Mouse (Mus musculus): Measurements from ENCODE around the gene BC005561. TPM values are rescaled to one million over a fixed set of nuclear protein-coding genes. Genes with fewer than 3 reads are reported as not detected.

The BC005561 gene
- total and polyA plus RNA-seq, 3 experiments = 2.1 to 31.8 (median 15.2) TPM

GRCm38 (mm10) chr5:104480367-104480766 lies 27.8 kb upstream of the BC005561 start:
- TF ChIP-seq GATA1 (IDR thresholded peaks at IDR 0.05; ENCODE audit: borderline replicate concordance, low read length) (no peak), POLR2AphosphoS5 (IDR thresholded peaks at IDR 0.05; ENCODE audit: insufficient replicate concordance, low read depth, low read length) (no peak), GATA2 (IDR thresholded peaks at IDR 0.05; ENCODE audit: borderline replicate concordance, low read depth, low read length) (no peak), TAL1 (conservative IDR thresholded peaks at IDR 0.05; ENCODE audit: low read depth, low read length) (no peak), CTCF (IDR thresholded peaks at IDR 0.05; ENCODE audit: low read depth, low read length) (no peak)
- no peak overlapping the region for H3K4me3 ChIP-seq (ENCODE audit: low read depth, low read length)
- no peak for ATAC-seq (ENCODE audit: extremely low read depth, insufficient number of reproducible peaks, low FRiP score, poor library complexity, severe bottlenecking)

GRCm38 (mm10) chr5:104482856-104483255 lies 25.3 kb upstream of the BC005561 start:
- H3K27me3 ChIP-seq (ENCODE audit: insufficient read depth, low read length) = no peaks in the 10 kb centered on the region
- no peak for TF ChIP-seq POLR2AphosphoS5 (IDR thresholded peaks at IDR 0.05; ENCODE audit: insufficient replicate concordance, low read depth, low read length)
- no peak for TF ChIP-seq TAL1 (conservative IDR thresholded peaks at IDR 0.05; ENCODE audit: low read depth, low read length)
- no peak for TF ChIP-seq GATA2 (IDR thresholded peaks at IDR 0.05; ENCODE audit: borderline replicate concordance, low read depth, low read length)
- TF ChIP-seq GATA1 (IDR thresholded peaks at IDR 0.05; ENCODE audit: borderline replicate concordance, low read length) = no peak
- no peak for TF ChIP-seq CTCF (IDR thresholded peaks at IDR 0.05; ENCODE audit: low read depth, low read length)
- H3K36me3 ChIP-seq (replicated peaks) = no peaks in the 10 kb centered on the region
- no peak for ATAC-seq (ENCODE audit: extremely low read depth, insufficient number of reproducible peaks, low FRiP score, poor library complexity, severe bottlenecking)
- no peak for DNase-seq (ENCODE audit: low spot score)
- no peaks in the 10 kb centered on the region for H3K4me1 ChIP-seq (ENCODE audit: insufficient read depth, low read depth, low read length)
- peaks cover 24% of the 10 kb centered on the region for H3K9me3 ChIP-seq (replicated peaks)
- H3K4me3 ChIP-seq (ENCODE audit: low read depth, low read length) = no peak overlapping the region

More at GRCm38 (mm10) chr5:104480367-104480766, 27.8 kb upstream of the BC005561 start:
- H3K36me3 ChIP-seq (replicated peaks) = no peaks in the 10 kb centered on the region
- peaks cover 29% of the 10 kb centered on the region for H3K9me3 ChIP-seq (replicated peaks)
- no peaks in the 10 kb centered on the region for H3K27me3 ChIP-seq (ENCODE audit: insufficient read depth, low read length)
- no peaks in the 10 kb centered on the region for H3K4me1 ChIP-seq (ENCODE audit: insufficient read depth, low read depth, low read length)
- DNase-seq (ENCODE audit: low spot score) = no peak

- ATAC-seq (ENCODE audit: extremely low read depth, insufficient number of reproducible peaks, low FRiP score, poor library complexity, severe bottlenecking) = no peak
- no peaks in the 10 kb centered on the region for H3K36me3 ChIP-seq (replicated peaks)
Observed at GRCm38 (mm10) chr5:104491561-104491960, 16.6 kb upstream of the BC005561 start.

GRCm38 (mm10) chr5:104504883-104505282 lies 3.3 kb upstream of the BC005561 start:
- peaks cover 3% of the 10 kb centered on the region for H3K9me3 ChIP-seq (replicated peaks)
- DNase-seq (ENCODE audit: low spot score) (no peak), ATAC-seq (ENCODE audit: extremely low read depth, insufficient number of reproducible peaks, low FRiP score, poor library complexity, severe bottlenecking) (no peak)
- H3K4me3 ChIP-seq (ENCODE audit: low read depth, low read length) = no peak overlapping the region
- H3K27me3 ChIP-seq (ENCODE audit: insufficient read depth, low read length) = 0 out of 2 replicates have a peak, but pooled peaks cover 2% of the 10 kb centered on the region
- peaks cover 11% of the 10 kb centered on the region for H3K4me1 ChIP-seq (ENCODE audit: insufficient read depth, low read depth, low read length)
- TF ChIP-seq GATA2 (IDR thresholded peaks at IDR 0.05; ENCODE audit: borderline replicate concordance, low read depth, low read length) (no peak), CTCF (IDR thresholded peaks at IDR 0.05; ENCODE audit: low read depth, low read length) (no peak), POLR2AphosphoS5 (IDR thresholded peaks at IDR 0.05; ENCODE audit: insufficient replicate concordance, low read depth, low read length) (no peak), TAL1 (conservative IDR thresholded peaks at IDR 0.05; ENCODE audit: low read depth, low read length) (no peak), GATA1 (IDR thresholded peaks at IDR 0.05; ENCODE audit: borderline replicate concordance, low read length) (no peak)
- no peaks in the 10 kb centered on the region for H3K36me3 ChIP-seq (replicated peaks)

More at GRCm38 (mm10) chr5:104491561-104491960, 16.6 kb upstream of the BC005561 start:
- TF ChIP-seq GATA2 (IDR thresholded peaks at IDR 0.05; ENCODE audit: borderline replicate concordance, low read depth, low read length) = no peak
- no peak for TF ChIP-seq CTCF (IDR thresholded peaks at IDR 0.05; ENCODE audit: low read depth, low read length)
- TF ChIP-seq TAL1 (conservative IDR thresholded peaks at IDR 0.05; ENCODE audit: low read depth, low read length) = no peak
- no peak for TF ChIP-seq POLR2AphosphoS5 (IDR thresholded peaks at IDR 0.05; ENCODE audit: insufficient replicate concordance, low read depth, low read length)
- TF ChIP-seq GATA1 (IDR thresholded peaks at IDR 0.05; ENCODE audit: borderline replicate concordance, low read length) = no peak
- Histone ChIP-seq H3K4me1 (ENCODE audit: insufficient read depth, low read depth, low read length) (no peaks in the 10 kb centered on the region), H3K27me3 (ENCODE audit: insufficient read depth, low read length) (no peaks in the 10 kb centered on the region), H3K4me3 (ENCODE audit: low read depth, low read length) (no peak overlapping the region), H3K9me3 (replicated peaks) (peaks cover 8% of the 10 kb centered on the region)
- DNase-seq (ENCODE audit: low spot score) = no peak

DNA sequence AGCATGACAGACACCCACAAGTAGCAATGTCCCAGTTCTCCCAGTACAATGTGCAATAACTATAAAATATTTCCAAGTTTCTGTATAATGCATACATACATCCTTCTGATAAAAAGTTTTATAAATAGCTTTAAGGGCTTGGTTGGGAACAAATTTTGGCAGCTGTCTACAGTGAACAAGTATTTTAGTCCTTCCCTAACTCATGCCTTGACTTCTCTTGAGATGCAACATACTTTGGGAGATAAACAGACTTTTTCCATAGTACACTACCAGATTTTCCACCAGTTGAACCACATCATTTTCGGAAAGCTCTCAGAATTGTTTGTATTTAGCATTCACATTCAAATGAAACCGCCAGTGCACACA lies 340 bp upstream of the BC005561 start:
- Histone ChIP-seq H3K36me3 (replicated peaks) (peaks cover 8% of the 10 kb centered on the region), H3K9me3 (replicated peaks) (no peaks in the 10 kb centered on the region; the same call in 1 of the 2 replicates), H3K27me3 (ENCODE audit: insufficient read depth, low read length) (0 out of 2 replicates have a peak, but pooled peaks cover 2% of the 10 kb centered on the region), H3K4me1 (ENCODE audit: insufficient read depth, low read depth, low read length) (peaks cover 15% of the 10 kb centered on the region), H3K4me3 (ENCODE audit: low read depth, low read length) (peak overlapping the region; percentile 88)
- ATAC-seq (ENCODE audit: extremely low read depth, insufficient number of reproducible peaks, low FRiP score, poor library complexity, severe bottlenecking) = no peak
- no peak for DNase-seq (ENCODE audit: low spot score)
- TF ChIP-seq POLR2AphosphoS5 (IDR thresholded peaks at IDR 0.05; ENCODE audit: insufficient replicate concordance, low read depth, low read length) (no peak), GATA2 (IDR thresholded peaks at IDR 0.05; ENCODE audit: borderline replicate concordance, low read depth, low read length) (no peak), CTCF (IDR thresholded peaks at IDR 0.05; ENCODE audit: low read depth, low read length) (no peak)

- DNase-seq (ENCODE audit: low spot score) = no peak
- Histone ChIP-seq H3K4me1 (ENCODE audit: insufficient read depth, low read depth, low read length) (peaks cover 15% of the 10 kb centered on the region), H3K36me3 (replicated peaks) (peaks cover 32% of the 10 kb centered on the region), H3K27me3 (ENCODE audit: insufficient read depth, low read length) (no peaks in the 10 kb centered on the region), H3K9me3 (replicated peaks) (peaks cover 2% of the 10 kb centered on the region; the same call in 1 of the 2 replicates), H3K4me3 (ENCODE audit: low read depth, low read length) (no peak overlapping the region)
- ATAC-seq (ENCODE audit: extremely low read depth, insufficient number of reproducible peaks, low FRiP score, poor library complexity, severe bottlenecking) = no peak
- TF ChIP-seq GATA2 (IDR thresholded peaks at IDR 0.05; ENCODE audit: borderline replicate concordance, low read depth, low read length) = no peak
- TF ChIP-seq TAL1 (conservative IDR thresholded peaks at IDR 0.05; ENCODE audit: low read depth, low read length) = no peak
- TF ChIP-seq GATA1 (IDR thresholded peaks at IDR 0.05; ENCODE audit: borderline replicate concordance, low read length) = no peak
- no peak for TF ChIP-seq CTCF (IDR thresholded peaks at IDR 0.05; ENCODE audit: low read depth, low read length)
- no peak for TF ChIP-seq POLR2AphosphoS5 (IDR thresholded peaks at IDR 0.05; ENCODE audit: insufficient replicate concordance, low read depth, low read length)
Observed at GRCm38 (mm10) chr5:104511211-104511610, 3.1 kb downstream of the BC005561 start.

Data from G1E (cell line).